Mouse (Mus musculus) heart, adult 2 months (tissue): Measurements from ENCODE around the gene Tstd2. TPM values are rescaled to one million over a fixed set of nuclear protein-coding genes. Genes with fewer than 3 reads are reported as not detected.

Experiments
- DNase-seq, 2 experiments: peaks; one replicate each; pipeline ENCODE4 v3.0.0; 2021
- H3K27ac ChIP-seq: fragments of 200-600 bp; 2 replicates; pipeline ENCODE4 v1.8.1; 2022
- H3K27me3 ChIP-seq: fragments of 200-500 bp; 2 replicates; pipeline ENCODE4 v1.6.1; 2012; ENCODE audit warnings: mild to moderate bottlenecking, low read length, inconsistent platforms, mixed read lengths; ENCODE audit not compliant: control insufficient read depth, insufficient read depth
- H3K36me3 ChIP-seq: fragments of 200-500 bp; 2 replicates; pipeline ENCODE4 v1.6.1; 2012; ENCODE audit warnings: low read length, inconsistent platforms; ENCODE audit not compliant: control insufficient read depth, insufficient read depth
- H3K4me1 ChIP-seq: fragments of 200-500 bp; 2 replicates; pipeline ENCODE4 v1.6.1; 2011; ENCODE audit warnings: low read length; ENCODE audit not compliant: control insufficient read depth, insufficient read depth
- H3K4me3 ChIP-seq: fragments of 200-600 bp; 2 replicates; pipeline ENCODE4 v1.8.1; 2022
- H3K79me2 ChIP-seq: fragments of 200-500 bp; replicated peaks from 2 replicates; pipeline ENCODE4 v1.6.1; 2012; ENCODE audit warnings: mild to moderate bottlenecking, inconsistent platforms, low read length, moderate library complexity, mixed read lengths; ENCODE audit not compliant: control insufficient read depth, insufficient read depth
- H3K9ac ChIP-seq: fragments of 200-500 bp; 2 replicates; pipeline ENCODE4 v1.6.1; 2012; ENCODE audit warnings: low read depth, mild to moderate bottlenecking, control low read depth, inconsistent platforms, low read length, mixed read lengths
- CTCF ChIP-seq: fragments of 200-600 bp; IDR thresholded peaks from 2 replicates; pipeline ENCODE4 v1.8.1; 2022; ENCODE audit warnings: antibody characterized with exemption, mild to moderate bottlenecking, moderate library complexity
- EP300 ChIP-seq: fragments of 200-500 bp; IDR thresholded peaks from 2 replicates; pipeline ENCODE4 v1.6.1; 2011; ENCODE audit warnings: low read depth, low read length, control low read depth; ENCODE audit not compliant: insufficient read depth
- POLR2A ChIP-seq: fragments of 200-500 bp; IDR thresholded peaks from 2 replicates; pipeline ENCODE4 v1.6.1; 2011; ENCODE audit warnings: mild to moderate bottlenecking, low read depth, low read length, control low read depth; ENCODE audit not compliant: insufficient read depth
- WGBS: fragments of 180-500 bp; shearing (Covaris S2); methylation state at CpG from one replicate; pipeline ENCODE4 v1.1.7; 2018; 5-methylcytosine and 5-hydroxymethylcytosine counted together
- intact Hi-C: fragments of 180-260 bp; cut with DNase I; formaldehyde crosslinking; loops from one replicate; pipeline ENCODE4 v1.15.1; 2025
- polyA plus RNA-seq: library from polyadenylated mRNA; depleted of rRNA; stranded (reverse); fragments of >200 nt; gene quantifications from 2 replicates; pipeline ENCODE4 v1.2.3, GENCODE M21; 2012
- total RNA-seq, 2 experiments: library from RNA; stranded (reverse); gene quantifications; 2 replicates each; pipeline ENCODE4 v1.2.3; 2021

Tstd2 gene
- total and polyA plus RNA-seq, 3 experiments: 9.2 to 14.9 (median 13.4) TPM

GRCm38 (mm10) chr4:46101211-46101711 is 37.2 kb downstream of the Tstd2 start:
- no peak for DNase-seq
- intact Hi-C loops: no loop called here
- TF ChIP-seq CTCF: no peak

GRCm38 (mm10) chr4:46100539-46100938 is 38.0 kb downstream of the Tstd2 start:
- Histone ChIP-seq H3K79me2 (no peaks in the 10 kb centered on the region), H3K27ac (peak overlapping the region; percentile 51), H3K36me3 (no peaks in the 10 kb centered on the region), H3K27me3 (no peaks in the 10 kb centered on the region), H3K9ac (no peak overlapping the region), H3K4me1 (peaks cover 6% of the 10 kb centered on the region; the same call in 1 of the 2 replicates), H3K4me3 (no peak overlapping the region)
- intact Hi-C loops: no loop called here
- no peak for DNase-seq
- TF ChIP-seq EP300 (no peak), POLR2A (no peak), CTCF (no peak)
- 39% methylated on average over 7 of the region's 7 CpGs for WGBS

More at GRCm38 (mm10) chr4:46101211-46101711, 37.2 kb downstream of the Tstd2 start:
- Histone ChIP-seq H3K4me1 (peaks cover 6% of the 10 kb centered on the region; the same call in 1 of the 2 replicates), H3K27me3 (no peaks in the 10 kb centered on the region), H3K36me3 (no peaks in the 10 kb centered on the region), H3K9ac (no peak overlapping the region), H3K27ac (no peak overlapping the region; the same call in 1 of the 2 replicates), H3K79me2 (no peaks in the 10 kb centered on the region), H3K4me3 (no peak overlapping the region)
- 28% methylated on average over 14 of the region's 14 CpGs for WGBS

GRCm38 (mm10) chr4:46099132-46099531 is 39.4 kb downstream of the Tstd2 start:
- Histone ChIP-seq H3K27me3 (no peaks in the 10 kb centered on the region), H3K9ac (no peak overlapping the region), H3K4me1 (peaks cover 6% of the 10 kb centered on the region; the same call in 1 of the 2 replicates), H3K27ac (no peak overlapping the region), H3K79me2 (no peaks in the 10 kb centered on the region), H3K4me3 (no peak overlapping the region), H3K36me3 (no peaks in the 10 kb centered on the region)
- DNase-seq: no peak
- 76% methylated on average over 9 of the region's 9 CpGs for WGBS
- TF ChIP-seq POLR2A: no peak
- TF ChIP-seq CTCF: no peak
- no peak for TF ChIP-seq EP300
- intact Hi-C loops: no loop called here

GRCm38 (mm10) chr4:46097591-46097990 is 40.9 kb downstream of the Tstd2 start:
- Histone ChIP-seq H3K27me3 (no peaks in the 10 kb centered on the region), H3K4me1 (peaks cover 6% of the 10 kb centered on the region; the same call in 1 of the 2 replicates), H3K9ac (no peak overlapping the region), H3K79me2 (no peaks in the 10 kb centered on the region), H3K4me3 (no peak overlapping the region), H3K27ac (no peak overlapping the region), H3K36me3 (no peaks in the 10 kb centered on the region)
- no peak for TF ChIP-seq CTCF
- no peak for TF ChIP-seq EP300
- TF ChIP-seq POLR2A: no peak
- WGBS: 79% methylated on average over 2 of the region's 2 CpGs
- intact Hi-C loops: no loop called here
- no peak for DNase-seq

- H3K36me3 ChIP-seq: no peaks in the 10 kb centered on the region
- H3K27ac ChIP-seq: no peak overlapping the region
- intact Hi-C loops: no loop called here
- TF ChIP-seq CTCF (no peak), EP300 (no peak), POLR2A (no peak)
- H3K79me2 ChIP-seq: no peaks in the 10 kb centered on the region
- peaks cover 6% of the 10 kb centered on the region; the same call in 1 of the 2 replicates for H3K4me1 ChIP-seq
- H3K27me3 ChIP-seq: no peaks in the 10 kb centered on the region
- H3K4me3 ChIP-seq: no peak overlapping the region
- H3K9ac ChIP-seq: no peak overlapping the region
- WGBS: 93% methylated on average over 7 of the region's 7 CpGs
- DNase-seq: no peak
Observed at GRCm38 (mm10) chr4:46096546-46096945, 41.9 kb downstream of the Tstd2 start.

GRCm38 (mm10) chr4:46095826-46096159 is 42.7 kb downstream of the Tstd2 start:
- H3K27ac ChIP-seq: peak overlapping the region; percentile 42
- H3K4me1 ChIP-seq: peaks cover 6% of the 10 kb centered on the region; the same call in 1 of the 2 replicates
- H3K36me3 ChIP-seq: no peaks in the 10 kb centered on the region
- DNase-seq: no peak
- 98% methylated on average over 3 of the region's 3 CpGs for WGBS
- no peaks in the 10 kb centered on the region for H3K27me3 ChIP-seq
- H3K4me3 ChIP-seq: no peak overlapping the region
- H3K9ac ChIP-seq: no peak overlapping the region
- intact Hi-C loops: no loop called here
- no peaks in the 10 kb centered on the region for H3K79me2 ChIP-seq
- TF ChIP-seq POLR2A (no peak), CTCF (no peak), EP300 (no peak)
